Mouse (Mus musculus) myocyte (in vitro differentiated cells): Measurements from ENCODE around the gene 2010300C02Rik.

Experiments
- POLR2A ChIP-seq: IDR thresholded peaks from one replicate; pipeline ENCODE4 v1.6.1; 2011; ENCODE audit warnings: low read depth, mild to moderate bottlenecking, control low read depth, moderate library complexity; ENCODE audit not compliant: insufficient read length
- TCF12 ChIP-seq: IDR thresholded peaks from one replicate; pipeline ENCODE4 v1.6.1; 2011; ENCODE audit warnings: mild to moderate bottlenecking, control low read depth; ENCODE audit not compliant: poor library complexity, insufficient read depth, severe bottlenecking
- TCF3 ChIP-seq: IDR thresholded peaks from one replicate; pipeline ENCODE4 v1.6.1; 2011; ENCODE audit warnings: low read depth, control low read depth; ENCODE audit not compliant: insufficient read length
- USF1 ChIP-seq: IDR thresholded peaks from one replicate; pipeline ENCODE4 v1.6.1; 2011; ENCODE audit warnings: low read depth, mild to moderate bottlenecking, control low read depth, moderate library complexity

DNA sequence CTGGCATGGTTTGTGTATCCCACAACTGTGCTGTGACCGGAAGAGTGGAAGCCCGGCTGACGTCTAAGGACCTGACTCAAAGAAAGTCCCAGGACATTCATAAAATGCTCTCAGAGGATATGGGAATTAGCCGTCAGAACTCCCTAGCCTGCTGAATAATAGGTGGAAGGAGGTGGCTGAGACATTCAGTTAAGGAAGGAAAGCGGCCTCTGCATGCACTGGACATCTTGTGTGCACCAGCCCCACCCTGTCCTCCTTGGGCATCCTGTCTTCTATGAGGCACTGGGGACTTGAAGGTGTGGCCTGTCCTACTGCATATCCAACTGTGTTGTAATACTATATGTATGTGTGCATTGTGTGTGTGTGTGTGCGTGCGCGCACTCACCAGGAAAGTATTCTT is 87.5 kb downstream of the 2010300C02Rik start:
- TF ChIP-seq TCF12 (no peak), POLR2A (no peak), TCF3 (no peak), USF1 (no peak)
